Mouse (Mus musculus): Measurements from ENCODE around the gene Gstm7. TPM values are rescaled to one million over a fixed set of nuclear protein-coding genes. Genes with fewer than 3 reads are reported as not detected.
"Not testable (repeated sequence)": the region's sequence is repeated elsewhere in the genome, so short reads cannot be mapped to it uniquely, and the experiment has no call there.

Gene Gstm7
- 10 to 100 TPM; 88.4 to 91.6 TPM for total RNA-seq (2021)
- long read RNA-seq, experiment 1, transcript Gstm7-201 (8 exons, 1,377 nt) = major isoform, 57 of 67 reads
- long read RNA-seq, experiment 1, partial matches to known transcripts = 2 of 67 reads
- long read RNA-seq, experiment 1, other reads (novel, unspliced or antisense) = 5 of 67 reads
- long read RNA-seq, experiment 2, transcript Gstm7-202 (7 exons, 743 nt) = minor isoform, 5 of 105 reads
- long read RNA-seq, experiment 2, transcript Gstm7-201 (8 exons, 1,377 nt) = major isoform, 86 of 105 reads
- long read RNA-seq, experiment 2, partial matches to known transcripts = 3 of 105 reads
- long read RNA-seq, experiment 2, other reads (novel, unspliced or antisense) = 10 of 105 reads

GRCm38 (mm10) chr3:107931670-107932069, at the start of gene Gstm7:
TSS of gene Gstm7 (minus strand) at chr3:107931817.
- peak; percentile 98 to 99 for DNase-seq (ENCODE audit: low spot score in 2 of 2)

- DNase-seq (ENCODE audit: low spot score in 2 of 2) = no peak
These were observed 49.6 kb upstream of the Gstm7 start for GRCm38 (mm10) chr3:107981261-107981660.

GRCm38 (mm10) chr3:107977691-107978090, 46.1 kb upstream of the Gstm7 start:
- DNase-seq (ENCODE audit: low spot score in 2 of 2) = no peak

- DNase-seq (ENCODE audit: low spot score in 2 of 2) = no peak
These were observed 42.6 kb upstream of the Gstm7 start for GRCm38 (mm10) chr3:107974237-107974636.

GRCm38 (mm10) chr3:107972070-107972469, 40.5 kb upstream of the Gstm7 start:
- DNase-seq (ENCODE audit: low spot score in 2 of 2) = no peak

- DNase-seq (ENCODE audit: low spot score in 2 of 2) = not testable (repeated sequence)
These were observed 39.5 kb upstream of the Gstm7 start for GRCm38 (mm10) chr3:107971101-107971500.

- DNase-seq (ENCODE audit: low spot score in 2 of 2) = no peak
These were observed 37.2 kb upstream of the Gstm7 start, which contains the start of gene Gstm3 for GRCm38 (mm10) chr3:107968724-107969395. TSS of gene Gstm3 (minus strand) at chr3:107969283.

GRCm38 (mm10) chr3:107966631-107967030, 35.0 kb upstream of the Gstm7 start:
- no peak for DNase-seq (ENCODE audit: low spot score in 2 of 2)

GRCm38 (mm10) chr3:107965592-107965991, 34.0 kb upstream of the Gstm7 start:
- DNase-seq (ENCODE audit: low spot score in 2 of 2) = no peak

- DNase-seq (ENCODE audit: low spot score in 2 of 2) = no peak
These were observed 33.2 kb upstream of the Gstm7 start for GRCm38 (mm10) chr3:107964656-107965308.

- no peak for DNase-seq (ENCODE audit: low spot score in 2 of 2)
These were observed 32.4 kb upstream of the Gstm7 start for GRCm38 (mm10) chr3:107964026-107964425.

GRCm38 (mm10) chr3:107955260-107955659, 23.6 kb upstream of the Gstm7 start:
- DNase-seq (ENCODE audit: low spot score in 2 of 2) = not testable (repeated sequence)

- no peak for DNase-seq (ENCODE audit: low spot score in 2 of 2)
These were observed 22.3 kb upstream of the Gstm7 start for GRCm38 (mm10) chr3:107953906-107954305.

GRCm38 (mm10) chr3:107953328-107953755, 21.7 kb upstream of the Gstm7 start:
- DNase-seq (ENCODE audit: low spot score in 2 of 2) = peak; percentile 77 to 85

GRCm38 (mm10) chr3:107950531-107950930, 18.9 kb upstream of the Gstm7 start:
- no peak for DNase-seq (ENCODE audit: low spot score in 2 of 2)

GRCm38 (mm10) chr3:107949461-107949860, 17.8 kb upstream of the Gstm7 start:
- not testable (repeated sequence) for DNase-seq (ENCODE audit: low spot score in 2 of 2)

- no peak for DNase-seq (ENCODE audit: low spot score in 2 of 2)
These were observed 14.1 kb upstream of the Gstm7 start for GRCm38 (mm10) chr3:107945729-107946128.

GRCm38 (mm10) chr3:107943239-107943990, 11.8 kb upstream of the Gstm7 start, which contains the start of gene Gstm6:
TSS of gene Gstm6 (minus strand) at chr3:107943749.
- peak; percentile 49 to 80 for DNase-seq (ENCODE audit: low spot score in 2 of 2)

- DNase-seq (ENCODE audit: low spot score in 2 of 2) = peak in 1 of 2 experiments; percentile 62
These were observed 9.6 kb upstream of the Gstm7 start for GRCm38 (mm10) chr3:107941261-107941660.

- DNase-seq (ENCODE audit: low spot score in 2 of 2) = no peak
These were observed 8.9 kb upstream of the Gstm7 start for GRCm38 (mm10) chr3:107940524-107940923.

GRCm38 (mm10) chr3:107939830-107940229, 8.2 kb upstream of the Gstm7 start:
- no peak for DNase-seq (ENCODE audit: low spot score in 2 of 2)
